Mouse (Mus musculus): ENCODE measurements at regions not wholly inside any gene's neighbourhood (a gene's known extent, or its start where the extent isn't known, plus 50 kb on each side); places are given as distances from the start of the nearest gene placed in this dataset.

DNA sequence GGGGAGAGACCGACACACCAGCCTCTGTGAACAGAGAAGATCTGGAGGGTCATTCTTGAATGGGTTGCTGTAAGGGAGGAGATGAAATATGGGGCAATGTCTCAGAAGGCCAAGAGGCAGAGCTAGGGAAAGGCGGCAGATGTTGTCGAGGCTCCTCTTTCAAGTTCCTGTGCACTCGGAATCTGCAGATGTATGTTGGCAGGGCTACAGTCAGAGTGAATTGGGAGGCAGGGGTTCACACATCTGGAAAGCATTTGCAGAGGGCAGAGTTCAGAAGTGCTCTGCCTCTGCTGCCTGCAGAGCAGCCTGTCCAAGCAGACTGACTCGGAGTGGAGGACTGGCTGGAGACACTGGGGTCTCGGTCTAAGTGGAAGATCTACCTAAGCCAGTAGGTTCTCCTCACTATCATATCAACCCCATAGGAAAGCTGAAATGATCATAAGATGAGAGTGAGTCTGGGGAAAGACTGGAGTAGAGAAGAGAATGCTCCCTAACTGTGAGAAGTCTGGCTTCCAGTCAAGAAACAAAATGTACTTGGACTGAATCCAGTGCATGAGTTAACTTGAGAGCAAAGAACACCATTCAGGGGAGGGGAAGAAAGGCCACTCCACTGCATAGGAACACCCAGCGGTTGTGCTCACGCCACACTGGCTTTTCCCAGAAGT, 68.1 kb upstream of the Cd180 start:
- TF ChIP-seq EP300 (IDR thresholded peaks at IDR 0.05): peak; percentile 100
- peak; percentile 28; the same call in 1 of the 2 replicates for TF ChIP-seq CTCF (IDR thresholded peaks at IDR 0.05)
